Mouse (Mus musculus) small intestine, adult 2 months (tissue): Measurements from ENCODE around the gene Sox15. TPM values are rescaled to one million over a fixed set of nuclear protein-coding genes. Genes with fewer than 3 reads are reported as not detected.

Experiments
- H3K27ac ChIP-seq: fragments of 200-500 bp; 2 replicates; pipeline ENCODE4 v1.5.1; 2012; ENCODE audit warnings: low read depth, low read length, control low read depth, inconsistent platforms; ENCODE audit not compliant: insufficient read depth
- H3K27me3 ChIP-seq: fragments of 200-500 bp; 2 replicates; pipeline ENCODE4 v1.6.1; 2012; ENCODE audit warnings: mild to moderate bottlenecking, moderate library complexity, low read length, inconsistent platforms; ENCODE audit not compliant: control insufficient read depth, insufficient read depth
- H3K36me3 ChIP-seq: fragments of 200-500 bp; 2 replicates; pipeline ENCODE4 v1.6.1; 2012; ENCODE audit warnings: mild to moderate bottlenecking, low read length, control low read depth, inconsistent platforms; ENCODE audit not compliant: control insufficient read depth, insufficient read depth
- H3K4me1 ChIP-seq: fragments of 200-500 bp; 2 replicates; pipeline ENCODE4 v1.6.1; 2012; ENCODE audit warnings: low read length, inconsistent platforms, mixed read lengths; ENCODE audit not compliant: control insufficient read depth, insufficient read depth, insufficient read length
- H3K4me3 ChIP-seq: fragments of 200-500 bp; 2 replicates; pipeline ENCODE4 v1.5.1; 2012; ENCODE audit warnings: low read depth, mild to moderate bottlenecking, control low read depth, inconsistent platforms, low read length, moderate library complexity
- CTCF ChIP-seq: fragments of 200-500 bp; IDR thresholded peaks from 2 replicates; pipeline ENCODE4 v1.5.1; 2012; ENCODE audit warnings: low read depth, mild to moderate bottlenecking, control low read depth, inconsistent platforms, low read length, moderate library complexity, mixed read lengths; ENCODE audit not compliant: insufficient replicate concordance, insufficient read length; ENCODE audit errors: extremely low read depth
- POLR2A ChIP-seq: fragments of 200-500 bp; IDR thresholded peaks from 2 replicates; pipeline ENCODE4 v1.6.1; 2012; ENCODE audit warnings: low read depth, mild to moderate bottlenecking, control low read depth, inconsistent platforms, low read length, moderate library complexity
- WGBS: fragments of 180-500 bp; shearing (Covaris S2); methylation state at CpG from one replicate; pipeline ENCODE4 v1.1.7; 2018; 5-methylcytosine and 5-hydroxymethylcytosine counted together
- polyA plus RNA-seq: library from polyadenylated mRNA; depleted of rRNA; stranded (reverse); fragments of >200 nt; gene quantifications from 2 replicates; pipeline ENCODE4 v1.2.3, GENCODE M21; 2012

Sox15 gene
- polyA plus RNA-seq, 1 experiment = not detected

- H3K27ac ChIP-seq = peak within 1 kb of the TSS; percentile 100
- peaks cover 5% of the 10 kb centered on the region for H3K4me1 ChIP-seq
- WGBS = under 1% methylated on average over 79 of the region's 80 CpGs
- TF ChIP-seq POLR2A (peak; percentile 75), CTCF (no peak)
- H3K36me3 ChIP-seq = peaks cover 24% of the 10 kb centered on the region
- H3K27me3 ChIP-seq = no peaks in the 10 kb centered on the region
- peak within 1 kb of the TSS; percentile 89 for H3K4me3 ChIP-seq
Measured at GRCm38 (mm10) chr11:69681314-69682208, 26.4 kb downstream of the Sox15 start, which contains the start of gene Senp3. TSS of gene Senp3 (minus strand) at chr11:69682084.

DNA sequence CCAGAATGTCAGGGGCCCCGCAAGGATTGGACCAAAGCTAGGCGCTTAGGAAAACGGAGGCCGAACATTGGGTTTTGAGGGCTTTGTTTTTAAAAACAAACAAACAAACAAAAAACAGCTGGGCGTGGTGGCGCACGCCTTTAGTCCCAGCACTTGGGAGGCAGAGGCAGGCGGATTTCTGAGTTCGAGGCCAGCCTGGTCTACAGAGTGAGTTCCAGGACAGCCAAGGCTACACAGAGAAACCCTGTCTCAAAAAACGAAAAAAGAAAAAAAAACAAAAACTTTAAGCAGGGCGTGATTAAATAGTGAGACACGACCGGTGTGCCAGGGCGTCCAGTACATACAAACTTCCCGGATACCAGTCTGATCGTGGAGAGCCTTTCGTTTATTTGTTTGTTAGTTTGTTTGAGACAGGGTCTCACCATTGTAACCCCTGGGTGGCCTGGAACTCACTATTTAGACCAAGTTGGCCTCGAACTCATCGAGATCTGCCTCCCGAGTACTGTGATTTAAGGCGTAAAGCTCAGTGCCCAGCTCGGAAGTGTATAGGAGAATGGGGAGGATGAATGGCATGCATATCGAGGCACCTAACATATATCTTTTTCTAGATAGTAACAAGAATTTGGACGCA, 27.2 kb downstream of the Sox15 start:
- TF ChIP-seq POLR2A = no peak
- TF ChIP-seq CTCF = no peak
- Histone ChIP-seq H3K36me3 (peaks cover 20% of the 10 kb centered on the region), H3K4me1 (peaks cover 12% of the 10 kb centered on the region), H3K27ac (peak overlapping the region; percentile 86), H3K4me3 (peak overlapping the region; percentile 89), H3K27me3 (no peaks in the 10 kb centered on the region)
- 12% methylated on average over 24 of the region's 24 CpGs for WGBS

DNA sequence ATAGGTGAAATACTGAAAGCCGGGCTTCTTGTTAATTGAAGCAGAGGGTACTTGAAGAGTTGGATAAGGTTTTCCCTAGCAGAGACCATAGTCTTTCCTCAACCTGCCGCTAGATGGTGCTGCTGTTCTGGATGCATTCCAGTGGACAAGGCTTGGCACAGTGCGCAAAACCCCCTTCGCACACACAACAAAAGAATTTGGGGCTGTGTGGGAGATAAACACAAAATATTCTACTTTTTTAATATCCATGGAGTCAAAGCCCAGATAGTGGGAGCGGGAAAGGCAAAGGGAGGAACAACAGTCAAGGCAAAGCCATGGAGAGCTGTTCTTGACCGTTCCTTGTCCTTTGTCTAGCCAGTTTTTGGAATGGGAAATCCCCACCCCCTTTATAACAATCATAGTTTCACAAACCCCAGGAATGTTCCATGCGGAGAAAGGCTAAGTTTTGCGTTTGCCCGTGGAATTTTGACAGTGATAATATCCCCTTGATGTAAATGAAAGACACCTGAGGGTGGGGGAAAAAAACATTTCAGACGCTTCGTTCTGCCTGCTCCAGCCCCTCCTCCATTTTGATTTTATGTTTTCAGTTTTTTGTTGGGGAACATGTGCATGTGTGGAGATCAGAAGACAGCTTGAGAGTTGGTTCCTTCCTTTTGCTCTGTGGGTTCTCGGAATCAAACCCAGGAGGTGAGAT, 27.9 kb downstream of the Sox15 start:
- TF ChIP-seq POLR2A (no peak), CTCF (peak; percentile 80; the same call in 1 of the 2 replicates)
- no peak overlapping the region for H3K4me3 ChIP-seq
- H3K27me3 ChIP-seq = no peaks in the 10 kb centered on the region
- peaks cover 14% of the 10 kb centered on the region for H3K36me3 ChIP-seq
- WGBS = 25% methylated on average over 12 of the region's 12 CpGs
- H3K27ac ChIP-seq = peak overlapping the region; percentile 100
- peaks cover 12% of the 10 kb centered on the region for H3K4me1 ChIP-seq

GRCm38 (mm10) chr11:69683576-69683975, 28.5 kb downstream of the Sox15 start:
- Histone ChIP-seq H3K4me3 (peak overlapping the region; percentile 67), H3K27ac (peak overlapping the region; percentile 100), H3K4me1 (peaks cover 12% of the 10 kb centered on the region), H3K36me3 (peaks cover 9% of the 10 kb centered on the region), H3K27me3 (no peaks in the 10 kb centered on the region)
- WGBS = 51% methylated on average over 7 of the region's 7 CpGs
- TF ChIP-seq POLR2A (no peak), CTCF (no peak)

- Histone ChIP-seq H3K27ac (peak overlapping the region; percentile 100), H3K4me3 (peak overlapping the region; percentile 67), H3K36me3 (peaks cover 6% of the 10 kb centered on the region), H3K4me1 (peaks cover 12% of the 10 kb centered on the region), H3K27me3 (no peaks in the 10 kb centered on the region)
- no peak; the same call in 1 of the 2 replicates for TF ChIP-seq POLR2A
- no peak for TF ChIP-seq CTCF
- WGBS = 39% methylated on average over 12 of the region's 12 CpGs
Measured at GRCm38 (mm10) chr11:69684128-69684745, 29.1 kb downstream of the Sox15 start.

GRCm38 (mm10) chr11:69684936-69685335, 29.8 kb downstream of the Sox15 start:
- TF ChIP-seq POLR2A (no peak), CTCF (no peak)
- Histone ChIP-seq H3K27me3 (no peaks in the 10 kb centered on the region), H3K36me3 (peaks cover 3% of the 10 kb centered on the region), H3K27ac (peak overlapping the region; percentile 100), H3K4me3 (peak overlapping the region; percentile 67), H3K4me1 (peaks cover 15% of the 10 kb centered on the region)
- WGBS = 46% methylated on average over 6 of the region's 6 CpGs
